Mouse (Mus musculus): ENCODE data around the gene Prrt1.

Prrt1 gene

DNA sequence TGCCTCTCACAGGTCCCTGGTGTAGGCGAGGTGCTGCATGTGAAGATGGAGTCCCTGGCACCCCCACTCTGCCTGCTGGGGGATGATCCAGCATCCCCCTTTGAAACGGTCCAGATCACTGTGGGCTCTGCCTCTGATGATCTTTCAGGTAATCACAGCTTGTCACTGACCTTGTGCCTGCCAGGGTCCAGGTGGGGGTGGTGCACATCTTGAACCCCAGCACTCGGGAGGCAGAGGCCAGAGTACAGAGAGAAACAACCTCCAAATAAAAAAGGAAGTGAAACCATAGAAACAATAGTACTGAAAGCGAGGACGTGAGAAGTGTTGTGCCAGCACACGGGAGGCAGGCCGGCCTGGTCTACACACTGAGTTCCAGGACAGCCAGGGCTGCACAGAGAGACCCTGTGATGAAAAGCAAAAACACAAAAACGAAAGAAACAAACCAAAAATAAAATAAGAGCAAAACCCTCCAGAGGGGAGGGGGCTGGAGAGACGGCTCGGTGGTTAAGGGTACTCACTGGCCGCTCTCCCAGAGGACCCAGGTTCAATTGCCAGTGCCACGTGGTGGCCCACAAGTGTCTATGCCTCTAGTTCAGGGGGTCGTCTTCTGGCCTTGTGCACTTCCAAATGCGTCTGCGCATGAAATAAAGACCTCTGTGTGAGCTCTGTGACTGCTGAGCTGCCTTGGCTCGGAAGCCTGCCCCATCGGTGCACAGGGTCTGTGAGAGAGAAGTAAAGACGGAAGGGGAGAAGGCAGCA is 20.0 kb downstream of the Prrt1 start:
- DNase-seq (ENCODE audit: low read depth, low spot score): peak; percentile 90

GRCm38 (mm10) chr17:34650781-34651180 is 21.4 kb downstream of the Prrt1 start:
- no peak for DNase-seq (ENCODE audit: low read depth, low spot score)

GRCm38 (mm10) chr17:34651507-34652221 is 22.3 kb downstream of the Prrt1 start:
- DNase-seq (ENCODE audit: low read depth, low spot score): no peak

DNA sequence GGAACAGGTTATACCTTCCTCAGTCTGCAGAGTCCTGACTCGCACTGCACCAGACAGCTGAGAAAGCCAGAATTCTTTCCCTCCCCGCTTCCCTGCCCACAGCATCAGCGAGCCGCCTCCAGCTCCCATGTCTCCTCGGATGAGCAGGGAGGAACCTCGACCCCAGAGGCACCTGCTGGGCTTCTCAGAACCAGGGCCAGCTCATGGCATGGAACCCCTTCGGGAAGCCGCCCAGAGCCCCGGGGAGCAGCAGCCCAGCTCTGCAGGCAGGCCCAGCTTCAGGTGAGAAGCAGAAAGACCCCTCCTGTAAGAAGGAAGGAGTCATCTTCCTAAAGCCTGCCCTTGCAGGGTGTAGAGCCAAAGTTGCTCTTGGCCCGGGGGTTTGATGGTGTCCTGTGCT is 23.2 kb downstream of the Prrt1 start:
- DNase-seq (ENCODE audit: low read depth, low spot score): no peak

GRCm38 (mm10) chr17:34652985-34653384 is 23.7 kb downstream of the Prrt1 start:
- DNase-seq (ENCODE audit: low read depth, low spot score): no peak

- peak; percentile 57 for DNase-seq (ENCODE audit: low read depth, low spot score)
Measured at GRCm38 (mm10) chr17:34653746-34654285, 24.5 kb downstream of the Prrt1 start.

GRCm38 (mm10) chr17:34654392-34654791 is 25.1 kb downstream of the Prrt1 start:
- no peak for DNase-seq (ENCODE audit: low read depth, low spot score)

DNA sequence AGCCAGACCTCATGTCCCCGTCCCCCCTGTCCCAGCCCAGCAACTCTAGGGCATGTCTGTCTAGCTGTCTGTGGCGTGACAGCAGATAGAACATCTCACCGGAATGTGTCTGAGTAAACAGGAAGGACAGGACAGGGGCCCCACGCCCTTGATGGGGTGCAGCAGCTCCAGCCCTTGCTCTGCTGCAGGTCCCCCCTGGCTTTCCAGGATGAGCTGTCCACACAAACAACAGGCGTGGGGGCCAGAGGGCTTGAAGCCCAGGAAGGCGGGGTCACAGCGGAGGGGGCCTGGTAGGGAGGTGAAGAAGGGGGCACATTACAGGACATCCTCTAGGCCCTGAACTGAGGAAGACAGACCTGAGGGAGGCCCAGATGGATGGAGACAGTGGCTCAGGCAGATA is 25.8 kb downstream of the Prrt1 start:
- no peak for DNase-seq (ENCODE audit: low read depth, low spot score)

- DNase-seq (ENCODE audit: low read depth, low spot score): no peak
Measured at GRCm38 (mm10) chr17:34655581-34655991, 26.3 kb downstream of the Prrt1 start.

DNA sequence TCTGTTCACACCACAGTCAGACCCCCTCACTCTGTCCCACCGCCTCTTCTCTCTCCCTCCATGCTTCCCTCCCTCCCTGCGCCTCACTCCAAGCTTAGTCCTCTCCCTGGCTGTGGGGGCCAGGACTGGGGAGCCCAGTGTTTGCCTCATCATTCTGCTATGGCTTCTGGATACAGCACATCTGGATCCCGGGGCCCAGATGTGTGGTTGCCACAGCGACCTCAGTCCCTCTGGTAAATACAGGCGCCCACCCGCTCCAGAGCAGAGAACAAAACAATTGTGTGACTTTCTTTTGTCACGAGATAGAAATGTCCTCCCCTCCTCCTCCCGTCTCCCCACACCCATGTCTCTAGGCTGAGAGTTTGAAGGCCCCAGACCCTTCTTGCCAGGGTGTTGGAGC is 27.3 kb downstream of the Prrt1 start:
- no peak for DNase-seq (ENCODE audit: low read depth, low spot score)

DNA sequence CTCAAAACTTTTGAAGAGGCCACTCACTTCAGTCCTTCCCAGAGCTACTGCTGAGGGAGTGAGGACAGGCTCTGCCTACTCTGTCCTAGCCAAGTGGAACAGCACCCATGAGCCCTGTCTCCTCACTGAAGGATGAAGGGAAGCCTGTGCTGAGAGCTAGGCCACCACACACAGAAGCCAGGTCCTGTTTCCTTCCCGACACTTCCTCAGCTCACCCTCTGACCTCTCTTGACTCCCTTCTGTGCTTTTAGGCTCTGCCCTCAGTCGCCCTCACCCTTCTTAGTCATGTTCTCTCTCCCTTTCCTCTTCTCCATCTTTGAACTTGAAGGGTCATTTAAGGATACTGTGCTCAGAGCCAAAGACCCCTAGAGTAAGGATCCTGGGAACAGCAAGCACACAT is 27.9 kb downstream of the Prrt1 start:
- no peak for DNase-seq (ENCODE audit: low read depth, low spot score)

GRCm38 (mm10) chr17:34658145-34658544 is 28.8 kb downstream of the Prrt1 start:
- no peak for DNase-seq (ENCODE audit: low read depth, low spot score)

DNA sequence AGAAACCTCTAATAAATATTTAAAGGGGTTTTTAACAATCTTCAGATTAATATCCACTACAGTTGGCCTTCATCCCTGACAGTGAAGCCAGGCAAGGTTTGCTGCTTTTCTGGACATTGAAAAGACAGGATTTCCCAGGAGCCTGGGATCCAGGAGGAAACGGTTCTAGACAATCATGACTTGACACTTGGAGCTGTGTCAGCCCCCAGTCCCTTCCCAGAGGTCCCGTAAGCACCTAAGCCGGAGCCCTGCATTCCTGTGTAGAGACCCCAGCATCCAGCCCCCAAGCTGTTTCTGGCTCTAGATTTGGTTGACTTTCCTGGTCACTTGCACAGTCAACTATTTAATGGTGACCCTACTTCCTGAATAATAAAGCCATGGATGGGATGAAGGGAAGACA is 29.3 kb downstream of the Prrt1 start:
- DNase-seq (ENCODE audit: low read depth, low spot score): no peak

DNA sequence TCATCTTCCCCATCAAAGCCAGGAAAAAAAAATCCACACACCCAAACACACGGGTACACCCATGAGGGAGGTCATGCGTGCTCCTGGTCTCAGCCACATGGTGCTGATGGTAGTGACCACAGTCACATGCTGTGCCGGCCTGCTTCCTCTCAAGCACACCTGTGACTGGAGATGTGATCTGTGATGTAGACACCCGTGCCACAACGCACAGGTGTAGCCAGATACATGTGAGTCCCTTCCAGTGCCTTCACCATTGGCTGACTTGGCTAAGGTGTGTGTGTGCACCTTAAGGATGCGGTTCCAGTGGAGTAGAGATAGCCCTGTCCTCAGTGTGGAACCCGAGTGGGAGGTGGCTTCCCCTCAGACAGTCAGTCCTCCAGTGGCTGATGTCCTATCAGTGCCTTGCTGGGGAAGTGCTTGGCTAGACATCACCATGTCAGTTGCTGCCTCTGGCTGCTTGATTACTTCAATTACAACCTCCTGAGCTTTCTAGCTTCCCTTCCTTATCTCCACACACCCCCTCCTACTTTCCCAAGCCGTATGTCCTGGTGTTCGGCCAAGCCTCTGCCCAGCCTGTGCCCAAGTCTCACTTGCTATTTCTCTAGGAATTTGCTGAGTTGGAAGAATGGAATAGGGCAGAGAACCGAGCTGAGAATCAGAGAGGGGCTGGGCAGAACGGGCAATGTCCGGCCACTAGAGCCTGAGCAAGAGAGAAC is 30.0 kb downstream of the Prrt1 start:
- no peak for DNase-seq (ENCODE audit: low read depth, low spot score)

DNA sequence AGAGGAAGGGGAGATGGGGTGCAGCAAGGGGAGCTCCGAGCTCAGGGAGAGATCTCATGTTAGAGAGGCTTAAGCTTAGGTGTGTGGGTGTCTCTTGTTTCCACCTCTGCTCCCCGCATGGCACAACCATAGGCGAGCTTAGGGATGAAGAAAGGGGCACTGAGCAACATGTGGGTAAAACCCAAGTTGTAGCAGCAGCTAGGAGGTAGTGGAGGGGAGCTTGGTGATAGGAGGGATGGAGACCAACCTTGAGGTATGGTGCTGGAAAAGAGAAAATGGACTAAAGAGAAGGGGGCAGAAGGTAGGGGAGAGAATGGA is 30.5 kb downstream of the Prrt1 start:
- DNase-seq (ENCODE audit: low read depth, low spot score): no peak

GRCm38 (mm10) chr17:34660259-34660820 is 31.0 kb downstream of the Prrt1 start:
- no peak for DNase-seq (ENCODE audit: low read depth, low spot score)

DNA sequence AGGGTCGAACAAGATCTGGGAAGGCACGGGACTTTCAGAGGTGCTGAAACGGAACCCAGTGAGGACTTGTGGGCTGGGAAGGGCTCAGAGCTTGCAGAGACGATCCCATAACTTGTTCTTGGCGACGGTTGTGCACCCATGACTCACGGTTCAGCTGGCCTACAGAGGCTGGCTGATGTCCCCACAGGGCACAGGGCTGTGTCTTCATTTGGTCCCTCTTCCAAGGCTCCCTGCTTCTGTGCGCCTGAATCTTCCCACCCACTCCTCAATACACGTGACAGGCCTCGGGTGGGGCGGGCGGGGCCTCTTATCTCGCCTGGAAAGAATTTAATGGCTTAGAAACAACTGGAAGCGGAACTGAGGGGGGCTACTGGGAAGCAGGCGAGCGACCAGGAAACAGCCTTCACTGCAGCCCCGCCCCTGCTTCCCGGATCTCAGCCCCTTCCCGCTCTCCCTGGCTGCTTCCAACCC is 31.8 kb downstream of the Prrt1 start:
- no peak for DNase-seq (ENCODE audit: low read depth, low spot score)

DNA sequence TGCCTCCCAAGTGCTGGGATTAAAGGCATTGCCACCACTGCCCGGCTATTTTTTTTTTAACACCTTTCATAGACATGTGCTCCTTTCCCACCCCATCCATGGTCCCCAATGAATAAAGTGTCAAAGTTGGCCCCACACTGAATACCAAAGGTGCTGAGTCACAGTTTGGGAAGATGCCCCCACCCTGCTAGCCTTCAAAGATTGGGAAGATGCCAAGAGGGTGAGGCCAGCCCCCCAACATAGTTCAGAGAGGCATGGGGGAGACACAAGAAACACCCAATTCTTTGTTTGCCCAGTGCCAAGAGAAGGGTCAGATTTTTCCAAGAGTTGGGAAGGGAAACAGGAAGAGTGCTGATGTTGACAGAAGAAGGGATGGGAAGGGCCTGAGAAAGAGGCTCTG is 33.1 kb downstream of the Prrt1 start:
- DNase-seq (ENCODE audit: low read depth, low spot score): no peak

GRCm38 (mm10) chr17:34662978-34663377 is 33.6 kb downstream of the Prrt1 start:
- no peak for DNase-seq (ENCODE audit: low read depth, low spot score)

GRCm38 (mm10) chr17:34663558-34663957 is 34.2 kb downstream of the Prrt1 start:
- DNase-seq (ENCODE audit: low read depth, low spot score): no peak

GRCm38 (mm10) chr17:34664472-34664871 is 35.1 kb downstream of the Prrt1 start:
- no peak for DNase-seq (ENCODE audit: low read depth, low spot score)

GRCm38 (mm10) chr17:34670235-34670634 is 40.9 kb downstream of the Prrt1 start, which contains the start of gene Tnxb:
Gene Tnxb (plus strand): TSS chr17:34670535.
- DNase-seq (ENCODE audit: low read depth, low spot score): no peak
